Mouse (Mus musculus): Measurements from ENCODE around the gene D2hgdh. TPM values are rescaled to one million over a fixed set of nuclear protein-coding genes. Genes with fewer than 3 reads are reported as not detected.

Gene D2hgdh
- polyA plus RNA-seq, 1 experiment: 39.4 TPM

GRCm38 (mm10) chr1:93811495-93812039 lies 13.1 kb upstream of the D2hgdh start:
- 86% methylated on average over 8 of the region's 8 CpGs for WGBS
- Histone ChIP-seq H3K36me3 (ENCODE audit: control insufficient read depth, insufficient read depth, low read length) (peaks cover 1% of the 10 kb centered on the region; the same call in 1 of the 2 replicates), H3K4me1 (ENCODE audit: control insufficient read depth, insufficient read depth, low read length) (no peaks in the 10 kb centered on the region), H3K4me3 (ENCODE audit: insufficient read depth, low read depth, low read length) (no peak overlapping the region), H3K27me3 (replicated peaks; ENCODE audit: control insufficient read depth, insufficient read depth, low read length) (no peaks in the 10 kb centered on the region), H3K27ac (ENCODE audit: insufficient read depth, low read depth, low read length) (no peak overlapping the region)
- TF ChIP-seq CTCF (conservative IDR thresholded peaks at IDR 0.05; ENCODE audit: insufficient read depth, insufficient read length, low read depth, low read length): no peak
- TF ChIP-seq POLR2A (IDR thresholded peaks at IDR 0.05; ENCODE audit: low read depth, low read length): no peak
- DNase-seq: no peak

GRCm38 (mm10) chr1:93817823-93818532 lies 6.7 kb upstream of the D2hgdh start:
- TF ChIP-seq CTCF (conservative IDR thresholded peaks at IDR 0.05; ENCODE audit: insufficient read depth, insufficient read length, low read depth, low read length): no peak
- no peak for TF ChIP-seq POLR2A (IDR thresholded peaks at IDR 0.05; ENCODE audit: low read depth, low read length)

GRCm38 (mm10) chr1:93818722-93819121 lies 6.0 kb upstream of the D2hgdh start:
- Histone ChIP-seq H3K27me3 (replicated peaks; ENCODE audit: control insufficient read depth, insufficient read depth, low read length) (no peaks in the 10 kb centered on the region), H3K4me1 (ENCODE audit: control insufficient read depth, insufficient read depth, low read length) (no peaks in the 10 kb centered on the region), H3K27ac (ENCODE audit: insufficient read depth, low read depth, low read length) (no peak overlapping the region), H3K36me3 (ENCODE audit: control insufficient read depth, insufficient read depth, low read length) (peaks cover 4% of the 10 kb centered on the region), H3K4me3 (ENCODE audit: insufficient read depth, low read depth, low read length) (no peak overlapping the region)
- DNase-seq: no peak
- TF ChIP-seq CTCF (conservative IDR thresholded peaks at IDR 0.05; ENCODE audit: insufficient read depth, insufficient read length, low read depth, low read length): no peak
- TF ChIP-seq POLR2A (IDR thresholded peaks at IDR 0.05; ENCODE audit: low read depth, low read length): no peak
- WGBS: 69% methylated on average over 7 of the region's 7 CpGs

More at GRCm38 (mm10) chr1:93817823-93818532, 6.7 kb upstream of the D2hgdh start:
- H3K27me3 ChIP-seq (replicated peaks; ENCODE audit: control insufficient read depth, insufficient read depth, low read length): no peaks in the 10 kb centered on the region
- DNase-seq: no peak
- H3K4me3 ChIP-seq (ENCODE audit: insufficient read depth, low read depth, low read length): no peak overlapping the region
- no peak overlapping the region for H3K27ac ChIP-seq (ENCODE audit: insufficient read depth, low read depth, low read length)
- 89% methylated on average over 8 of the region's 8 CpGs for WGBS
- no peaks in the 10 kb centered on the region for H3K4me1 ChIP-seq (ENCODE audit: control insufficient read depth, insufficient read depth, low read length)
- H3K36me3 ChIP-seq (ENCODE audit: control insufficient read depth, insufficient read depth, low read length): peaks cover 4% of the 10 kb centered on the region

GRCm38 (mm10) chr1:93823796-93824495 lies 763 bp upstream of the D2hgdh start:
- TF ChIP-seq POLR2A (IDR thresholded peaks at IDR 0.05; ENCODE audit: low read depth, low read length) (no peak), CTCF (conservative IDR thresholded peaks at IDR 0.05; ENCODE audit: insufficient read depth, insufficient read length, low read depth, low read length) (no peak)
- Histone ChIP-seq H3K27me3 (replicated peaks; ENCODE audit: control insufficient read depth, insufficient read depth, low read length) (no peaks in the 10 kb centered on the region), H3K4me1 (ENCODE audit: control insufficient read depth, insufficient read depth, low read length) (peaks cover 5% of the 10 kb centered on the region; the same call in 1 of the 2 replicates), H3K36me3 (ENCODE audit: control insufficient read depth, insufficient read depth, low read length) (peaks cover 3% of the 10 kb centered on the region; the same call in 1 of the 2 replicates), H3K27ac (ENCODE audit: insufficient read depth, low read depth, low read length) (peak overlapping the region; percentile 98; the same call in 1 of the 2 replicates), H3K4me3 (ENCODE audit: insufficient read depth, low read depth, low read length) (no peak overlapping the region)
- 69% methylated on average over 3 of the region's 3 CpGs for WGBS
- no peak for DNase-seq

GRCm38 (mm10) chr1:93825105-93825674 lies 481 bp downstream of the D2hgdh start:
- no peaks in the 10 kb centered on the region for H3K36me3 ChIP-seq (ENCODE audit: control insufficient read depth, insufficient read depth, low read length)
- peak; percentile 95 for TF ChIP-seq POLR2A (IDR thresholded peaks at IDR 0.05; ENCODE audit: low read depth, low read length)
- TF ChIP-seq CTCF (conservative IDR thresholded peaks at IDR 0.05; ENCODE audit: insufficient read depth, insufficient read length, low read depth, low read length): no peak
- peaks cover 5% of the 10 kb centered on the region; the same call in 1 of the 2 replicates for H3K4me1 ChIP-seq (ENCODE audit: control insufficient read depth, insufficient read depth, low read length)
- peak; percentile 98 for DNase-seq
- no peaks in the 10 kb centered on the region for H3K27me3 ChIP-seq (replicated peaks; ENCODE audit: control insufficient read depth, insufficient read depth, low read length)
- WGBS: under 1% methylated on average over 30 of the region's 30 CpGs
- peak overlapping the region; percentile 79 for H3K4me3 ChIP-seq (ENCODE audit: insufficient read depth, low read depth, low read length)
- H3K27ac ChIP-seq (ENCODE audit: insufficient read depth, low read depth, low read length): peak overlapping the region; percentile 98

- H3K27me3 ChIP-seq (replicated peaks; ENCODE audit: control insufficient read depth, insufficient read depth, low read length): no peaks in the 10 kb centered on the region
- DNase-seq: no peak
- H3K4me3 ChIP-seq (ENCODE audit: insufficient read depth, low read depth, low read length): peak overlapping the region; percentile 79
- peaks cover 5% of the 10 kb centered on the region; the same call in 1 of the 2 replicates for H3K4me1 ChIP-seq (ENCODE audit: control insufficient read depth, insufficient read depth, low read length)
- H3K36me3 ChIP-seq (ENCODE audit: control insufficient read depth, insufficient read depth, low read length): no peaks in the 10 kb centered on the region
- no peak for TF ChIP-seq POLR2A (IDR thresholded peaks at IDR 0.05; ENCODE audit: low read depth, low read length)
- no peak for TF ChIP-seq CTCF (conservative IDR thresholded peaks at IDR 0.05; ENCODE audit: insufficient read depth, insufficient read length, low read depth, low read length)
- peak overlapping the region; percentile 98 for H3K27ac ChIP-seq (ENCODE audit: insufficient read depth, low read depth, low read length)
- WGBS: 29% methylated on average over 27 of the region's 27 CpGs
These were observed 1.2 kb downstream of the D2hgdh start for GRCm38 (mm10) chr1:93825771-93826539.
